Mouse (Mus musculus) erythroblast, embryonic 14.5 days (primary cell): ENCODE data around the gene Gm13697.

Experiments used
- GATA1 ChIP-seq: IDR thresholded peaks from 2 replicates; pipeline ENCODE4 v1.6.1; 2012; ENCODE audit warnings: low read length, inconsistent platforms, mixed read lengths
- TAL1 ChIP-seq: IDR thresholded peaks from 3 replicates; pipeline ENCODE4 v1.6.1; 2012; ENCODE audit warnings: low read length, inconsistent platforms, mixed read lengths

- TF ChIP-seq TAL1 (no peak), GATA1 (no peak)
These were observed 40.7 kb downstream of the Gm13697 start for GRCm38 (mm10) chr2:84025217-84025616.
